Mouse (Mus musculus) stomach, embryonic 14.5 days (tissue): ENCODE measurements around the gene Tead3. TPM values are rescaled to one million over a fixed set of nuclear protein-coding genes. Genes with fewer than 3 reads are reported as not detected.

Experiments
- ATAC-seq: fragments of 200-750 bp; cut with Nextera tagmentation; 2 replicates; pipeline ENCODE4 v1.8.0; 2017; ENCODE audit warnings: low read depth, moderate TSS enrichment; ENCODE audit not compliant: insufficient number of reproducible peaks, insufficient read depth, low FRiP score
- H3K27ac ChIP-seq: fragments of 300-500 bp; sonication (generic); 2 replicates; pipeline ENCODE4 v1.5.1; 2014; ENCODE audit warnings: mild to moderate bottlenecking, low read length, moderate library complexity, mixed read lengths
- H3K27me3 ChIP-seq: fragments of 300-500 bp; sonication (generic); 2 replicates; pipeline ENCODE4 v1.6.1; 2014; ENCODE audit warnings: low read length, control low read depth, mixed read lengths; ENCODE audit not compliant: control insufficient read depth, insufficient read depth
- H3K36me3 ChIP-seq: fragments of 300-500 bp; sonication (generic); 2 replicates; pipeline ENCODE4 v1.6.1; 2014; ENCODE audit warnings: mild to moderate bottlenecking, control low read depth, low read length, moderate library complexity, mixed read lengths; ENCODE audit not compliant: control insufficient read depth, insufficient read depth
- H3K4me1 ChIP-seq: fragments of 300-500 bp; sonication (generic); 2 replicates; pipeline ENCODE4 v1.6.1; 2014; ENCODE audit warnings: low read length, control low read depth, mixed read lengths; ENCODE audit not compliant: control insufficient read depth, insufficient read depth
- H3K4me2 ChIP-seq: fragments of 300-500 bp; sonication (generic); replicated peaks from 2 replicates; pipeline ENCODE4 v1.6.1; 2014; ENCODE audit warnings: low read depth, low read length, control low read depth
- H3K4me3 ChIP-seq: fragments of 300-500 bp; sonication (generic); 2 replicates; pipeline ENCODE4 v1.5.1; 2014; ENCODE audit warnings: low read depth, low read length, control low read depth
- H3K9ac ChIP-seq: fragments of 300-500 bp; sonication (generic); replicated peaks from 2 replicates; pipeline ENCODE4 v1.6.1; 2014; ENCODE audit warnings: low read depth, mild to moderate bottlenecking, control low read depth, low read length, moderate library complexity, mixed read lengths
- H3K9me3 ChIP-seq: fragments of 300-500 bp; sonication (generic); 2 replicates; pipeline ENCODE4 v1.6.1; 2016; ENCODE audit warnings: low read depth, low read length, control low read depth; ENCODE audit not compliant: control insufficient read depth
- WGBS: fragments of 180-500 bp; shearing (Covaris S2); extraction: QIAGEN DNeasy Blood & Tissue Kit; methylation state at CpG from one replicate; pipeline ENCODE4 v1.1.7; 2014; 5-methylcytosine and 5-hydroxymethylcytosine counted together
- polyA plus RNA-seq: library from polyadenylated mRNA; unstranded; fragments of >200 nt; fragmentation: Nextera tagmentation; extraction: Ambion mirVana; gene quantifications from 2 replicates; pipeline ENCODE4 v1.2.1, GENCODE M21; 2014

The Tead3 gene
- polyA plus RNA-seq, result 15.7 and 16.0 TPM in 2 replicates

- H3K9ac ChIP-seq, result peak within 1 kb of the TSS; percentile 97
- H3K4me2 ChIP-seq, result peak within 1 kb of the TSS; percentile 76
- ATAC-seq, result peak; percentile 86
- H3K9me3 ChIP-seq, result no peaks in the 10 kb centered on the region
- no peaks in the 10 kb centered on the region for H3K27me3 ChIP-seq
- H3K4me3 ChIP-seq, result peak within 1 kb of the TSS; percentile 94
- WGBS, result under 1% methylated on average over 65 of the region's 73 CpGs
- peak within 1 kb of the TSS; percentile 100 for H3K27ac ChIP-seq
- peaks cover 7% of the 10 kb centered on the region; the same call in 1 of the 2 replicates for H3K36me3 ChIP-seq
- peaks cover 47% of the 10 kb centered on the region for H3K4me1 ChIP-seq
Observed at GRCm38 (mm10) chr17:28350466-28351352, at the start of gene Tead3. TSS of gene Tead3 (minus strand) at chr17:28350817.

- no peak overlapping the region for H3K4me3 ChIP-seq
- H3K9me3 ChIP-seq, result no peaks in the 10 kb centered on the region
- H3K27ac ChIP-seq, result no peak overlapping the region
- H3K36me3 ChIP-seq, result peaks cover 3% of the 10 kb centered on the region; the same call in 1 of the 2 replicates
- 81% methylated on average over 7 of the region's 7 CpGs for WGBS
- ATAC-seq, result no peak
- peaks cover 3% of the 10 kb centered on the region; the same call in 1 of the 2 replicates for H3K4me1 ChIP-seq
- no peak overlapping the region for H3K9ac ChIP-seq
- H3K27me3 ChIP-seq, result no peaks in the 10 kb centered on the region
- H3K4me2 ChIP-seq, result no peak overlapping the region
Observed at GRCm38 (mm10) chr17:28394994-28395393, 44.4 kb upstream of the Tead3 start.

GRCm38 (mm10) chr17:28394051-28394765 is 43.6 kb upstream of the Tead3 start:
- no peaks in the 10 kb centered on the region for H3K9me3 ChIP-seq
- no peak for ATAC-seq
- H3K27me3 ChIP-seq, result no peaks in the 10 kb centered on the region
- 55% methylated on average over 15 of the region's 15 CpGs for WGBS
- H3K9ac ChIP-seq, result no peak overlapping the region
- H3K27ac ChIP-seq, result no peak overlapping the region
- peaks cover 3% of the 10 kb centered on the region; the same call in 1 of the 2 replicates for H3K4me1 ChIP-seq
- peaks cover 3% of the 10 kb centered on the region; the same call in 1 of the 2 replicates for H3K36me3 ChIP-seq
- no peak overlapping the region for H3K4me2 ChIP-seq
- H3K4me3 ChIP-seq, result no peak overlapping the region

GRCm38 (mm10) chr17:28391568-28392432 is 41.2 kb upstream of the Tead3 start:
- no peak for ATAC-seq
- H3K4me2 ChIP-seq, result no peak overlapping the region; the same call in 1 of the 2 replicates
- 10% methylated on average over 21 of the region's 25 CpGs for WGBS
- H3K4me3 ChIP-seq, result no peak overlapping the region
- H3K36me3 ChIP-seq, result no peaks in the 10 kb centered on the region
- H3K27me3 ChIP-seq, result no peaks in the 10 kb centered on the region
- H3K4me1 ChIP-seq, result peaks cover 3% of the 10 kb centered on the region; the same call in 1 of the 2 replicates
- no peak overlapping the region for H3K9ac ChIP-seq
- no peak overlapping the region for H3K27ac ChIP-seq
- no peaks in the 10 kb centered on the region for H3K9me3 ChIP-seq

GRCm38 (mm10) chr17:28388534-28388933 is 37.9 kb upstream of the Tead3 start:
- Histone ChIP-seq H3K27me3 (no peaks in the 10 kb centered on the region), H3K36me3 (no peaks in the 10 kb centered on the region), H3K9ac (no peak overlapping the region), H3K27ac (no peak overlapping the region), H3K4me3 (no peak overlapping the region), H3K4me1 (peaks cover 3% of the 10 kb centered on the region; the same call in 1 of the 2 replicates), H3K9me3 (no peaks in the 10 kb centered on the region), H3K4me2 (no peak overlapping the region)
- ATAC-seq, result no peak
- WGBS, result 86% methylated on average over 3 of the region's 3 CpGs

GRCm38 (mm10) chr17:28386150-28386905 is 35.7 kb upstream of the Tead3 start:
- Histone ChIP-seq H3K27me3 (no peaks in the 10 kb centered on the region), H3K4me2 (no peak overlapping the region; the same call in 1 of the 2 replicates), H3K27ac (no peak overlapping the region), H3K9ac (no peak overlapping the region), H3K4me3 (0 out of 2 replicates have a peak overlapping the region, but pooled peaks have one; percentile 7), H3K4me1 (no peaks in the 10 kb centered on the region), H3K36me3 (no peaks in the 10 kb centered on the region), H3K9me3 (no peaks in the 10 kb centered on the region)
- 5% methylated on average over 23 of the region's 23 CpGs for WGBS
- ATAC-seq, result 0 out of 2 replicates have a peak, but pooled peaks have one; percentile 42

- no peak for ATAC-seq
- H3K9me3 ChIP-seq, result no peaks in the 10 kb centered on the region
- no peaks in the 10 kb centered on the region for H3K4me1 ChIP-seq
- no peak overlapping the region for H3K9ac ChIP-seq
- H3K36me3 ChIP-seq, result no peaks in the 10 kb centered on the region
- H3K27me3 ChIP-seq, result no peaks in the 10 kb centered on the region
- WGBS, result 67% methylated on average over 4 of the region's 4 CpGs
- no peak overlapping the region for H3K4me2 ChIP-seq
- H3K27ac ChIP-seq, result no peak overlapping the region
- H3K4me3 ChIP-seq, result no peak overlapping the region
Observed at GRCm38 (mm10) chr17:28384298-28384697, 33.7 kb upstream of the Tead3 start.
